Mouse (Mus musculus): ENCODE results near the gene Ssbp4.
A peak's percentile ranks its signal among the peaks of the same experiment; 100 is the strongest.

The Ssbp4 gene

DNA sequence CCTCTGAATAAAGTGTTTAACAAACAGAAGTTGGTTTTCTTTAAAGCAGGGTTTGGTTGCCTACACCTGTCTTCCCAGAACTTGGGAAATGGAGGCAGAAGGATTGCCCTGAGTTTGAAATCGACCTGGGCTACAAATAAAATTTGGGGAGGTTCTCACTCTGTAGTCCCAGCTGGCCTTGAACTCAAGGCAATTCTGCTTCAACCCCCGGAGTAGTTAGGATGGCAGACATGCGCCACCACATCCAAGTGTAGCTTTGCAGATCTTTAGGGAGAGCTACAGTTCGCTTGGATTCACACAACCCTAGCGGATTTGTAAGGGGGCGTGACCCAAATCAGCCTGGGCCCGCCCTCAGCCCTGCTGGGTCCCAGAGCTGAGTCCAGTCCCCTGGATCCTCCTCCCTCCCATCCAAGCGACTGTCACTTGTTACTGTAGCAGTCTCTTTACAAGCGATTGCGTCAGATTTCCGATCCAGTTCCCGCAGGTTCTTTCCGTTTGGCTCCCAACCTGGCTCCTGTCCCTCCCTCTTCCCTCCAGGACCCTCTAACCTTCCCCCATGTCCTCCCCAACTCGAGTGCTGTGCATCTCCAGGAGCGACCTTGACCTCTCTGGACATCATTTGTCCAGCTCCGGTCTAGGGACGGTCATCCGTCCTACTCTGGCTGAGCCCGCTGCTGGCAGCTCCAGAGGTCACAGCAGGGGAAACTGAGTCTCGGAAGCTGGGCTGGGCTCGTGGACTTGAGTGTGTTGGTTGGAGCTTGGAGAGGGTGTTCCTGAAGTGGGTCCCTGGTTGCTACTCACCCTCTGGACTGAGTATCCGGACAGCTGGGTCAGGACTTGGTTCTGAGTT lies 22.1 kb upstream of the Ssbp4 start:
- peak; percentile 67 for DNase-seq (ENCODE audit: low spot score)

- peak; percentile 81 for DNase-seq (ENCODE audit: low spot score)
Measured at GRCm38 (mm10) chr8:70629574-70630531, 21.2 kb upstream of the Ssbp4 start.

- no peak for DNase-seq (ENCODE audit: low spot score)
Measured at GRCm38 (mm10) chr8:70628986-70629490, 20.4 kb upstream of the Ssbp4 start.

- no peak for DNase-seq (ENCODE audit: low spot score)
Measured at GRCm38 (mm10) chr8:70627041-70627440, 18.4 kb upstream of the Ssbp4 start.

GRCm38 (mm10) chr8:70625104-70625503 lies 16.4 kb upstream of the Ssbp4 start:
- DNase-seq (ENCODE audit: low spot score) = peak; percentile 66

DNA sequence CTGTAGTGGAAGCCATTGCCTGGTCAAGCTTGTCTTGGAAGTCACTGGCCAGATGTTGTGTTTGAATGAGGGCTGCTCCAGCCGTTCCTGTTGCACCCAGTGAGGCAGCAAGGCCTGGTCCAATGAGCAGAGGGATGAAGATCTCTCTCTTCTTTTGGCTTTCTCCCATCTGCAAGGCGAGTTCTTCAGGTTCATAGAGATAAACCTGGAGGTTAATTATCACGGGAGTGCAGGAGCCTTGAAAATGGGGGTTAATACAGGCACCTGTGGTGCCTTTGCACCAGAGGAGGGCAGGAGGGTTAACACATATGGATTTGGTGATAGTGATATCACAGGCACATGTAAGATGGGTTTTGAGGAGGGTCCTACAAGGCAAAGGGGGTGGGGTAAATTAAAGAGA lies 13.5 kb upstream of the Ssbp4 start:
- DNase-seq (ENCODE audit: low spot score) = no peak

DNA sequence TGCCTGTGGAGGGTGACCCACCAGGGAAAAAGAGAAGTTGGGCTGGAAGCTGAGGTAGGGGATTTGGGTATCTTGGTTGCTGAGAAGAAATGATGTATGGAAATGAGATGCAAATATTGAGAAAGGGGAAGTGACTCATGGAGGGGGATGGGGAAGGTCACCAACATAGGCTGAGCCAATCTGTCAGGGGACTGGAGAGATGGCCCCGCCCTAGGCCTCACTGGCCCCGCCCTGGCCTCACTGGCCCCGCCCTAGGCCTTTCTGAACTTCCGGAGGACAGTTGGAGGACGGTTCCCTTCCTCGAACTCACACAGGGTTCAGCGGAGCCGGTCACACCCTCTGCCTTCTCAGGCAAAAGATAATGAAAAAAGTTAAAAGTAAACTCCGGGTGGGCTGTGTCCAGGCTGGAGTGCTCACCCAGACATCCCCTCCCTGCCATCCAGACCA lies 10.2 kb upstream of the Ssbp4 start:
- no peak for DNase-seq (ENCODE audit: low spot score)

DNA sequence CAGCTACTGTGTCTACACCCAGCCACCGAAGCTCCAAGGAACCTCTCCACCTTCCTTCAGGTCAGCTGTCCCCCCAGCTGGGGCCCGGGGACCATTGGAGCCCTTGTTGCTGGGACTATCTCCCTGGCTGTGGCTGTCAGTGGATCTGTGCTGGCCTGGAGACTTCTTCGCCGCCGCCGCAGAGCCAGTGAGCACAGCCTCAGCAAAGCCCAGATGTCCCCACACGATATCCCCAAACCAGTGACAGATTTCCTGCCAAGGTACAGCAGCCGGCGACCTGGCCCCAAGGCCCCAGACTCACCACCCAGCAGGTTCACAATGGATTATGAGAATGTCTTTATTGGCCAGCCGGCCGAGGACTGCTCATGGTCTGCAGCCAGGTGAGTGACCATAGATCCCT lies 9.3 kb upstream of the Ssbp4 start:
- no peak for DNase-seq (ENCODE audit: low spot score)

- no peak for DNase-seq (ENCODE audit: low spot score)
Measured at GRCm38 (mm10) chr8:70616645-70617044, 8.0 kb upstream of the Ssbp4 start.

GRCm38 (mm10) chr8:70615894-70616293 lies 7.2 kb upstream of the Ssbp4 start, which contains the start of gene Lrrc25:
Lrrc25 (plus strand) TSS chr8:70616155.
- DNase-seq (ENCODE audit: low spot score) = no peak

DNA sequence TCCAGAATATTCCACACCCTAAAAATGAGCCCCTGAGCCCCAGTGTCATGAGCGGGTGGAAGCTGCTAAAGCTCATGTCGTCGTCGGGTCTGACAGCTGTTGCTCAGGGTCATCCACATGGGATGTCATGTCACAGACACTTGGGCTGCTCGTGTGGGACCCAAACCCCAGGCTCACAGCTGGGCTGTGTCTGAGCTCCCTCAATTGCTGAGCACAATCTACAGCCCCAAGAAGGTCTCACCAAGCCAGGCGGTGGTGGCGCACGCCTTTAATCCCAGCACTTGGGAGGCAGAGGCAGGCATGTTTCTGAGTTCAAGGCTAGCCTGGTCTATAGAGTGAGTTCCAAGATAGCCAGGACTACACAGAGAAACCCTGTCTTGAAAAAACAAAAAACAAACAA lies 6.6 kb upstream of the Ssbp4 start:
- DNase-seq (ENCODE audit: low spot score) = no peak

DNA sequence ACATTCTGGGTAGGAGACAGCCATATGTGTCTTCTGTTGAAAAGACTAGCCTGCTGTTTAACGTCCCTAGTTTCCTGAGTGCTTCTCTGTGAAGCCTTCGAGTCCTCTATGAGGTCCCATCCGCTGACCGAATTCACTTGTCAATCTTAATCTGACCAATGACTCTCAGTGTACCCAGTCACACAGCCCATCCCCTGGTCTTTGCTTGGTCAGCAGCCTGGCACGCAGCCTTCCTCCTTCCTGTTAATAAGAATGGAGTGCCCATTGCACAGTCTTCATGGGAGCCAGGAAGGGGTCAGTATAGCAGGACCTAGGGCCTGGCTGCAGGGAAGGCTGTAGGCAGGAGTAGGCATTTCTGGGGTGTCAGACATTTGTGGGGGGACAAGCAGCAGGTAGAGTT lies 5.8 kb upstream of the Ssbp4 start:
- no peak for DNase-seq (ENCODE audit: low spot score)

- no peak for DNase-seq (ENCODE audit: low spot score)
Measured at GRCm38 (mm10) chr8:70613763-70614162, 5.1 kb upstream of the Ssbp4 start.

DNA sequence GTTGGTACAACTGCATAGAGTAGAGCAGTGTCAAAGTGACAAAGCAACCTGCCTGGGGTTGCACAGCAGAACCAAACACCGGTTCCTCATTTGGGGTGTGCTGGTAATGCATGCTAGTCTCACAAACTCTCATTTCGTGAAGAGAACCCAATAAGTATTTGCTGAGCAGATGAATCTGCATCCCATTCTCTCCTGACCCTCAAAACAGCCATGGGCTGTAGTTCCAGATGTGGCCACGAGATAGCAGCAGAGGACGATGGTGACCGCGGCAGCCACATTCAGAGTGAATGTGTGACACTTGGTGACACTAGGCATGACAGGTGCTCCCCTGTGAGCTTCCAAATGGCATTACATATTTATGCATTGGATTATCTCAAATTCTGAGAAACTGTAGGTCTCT lies 3.2 kb upstream of the Ssbp4 start:
- DNase-seq (ENCODE audit: low spot score) = peak; percentile 88

- DNase-seq (ENCODE audit: low spot score) = peak; percentile 86
Measured at GRCm38 (mm10) chr8:70610796-70611771, 2.4 kb upstream of the Ssbp4 start.

DNA sequence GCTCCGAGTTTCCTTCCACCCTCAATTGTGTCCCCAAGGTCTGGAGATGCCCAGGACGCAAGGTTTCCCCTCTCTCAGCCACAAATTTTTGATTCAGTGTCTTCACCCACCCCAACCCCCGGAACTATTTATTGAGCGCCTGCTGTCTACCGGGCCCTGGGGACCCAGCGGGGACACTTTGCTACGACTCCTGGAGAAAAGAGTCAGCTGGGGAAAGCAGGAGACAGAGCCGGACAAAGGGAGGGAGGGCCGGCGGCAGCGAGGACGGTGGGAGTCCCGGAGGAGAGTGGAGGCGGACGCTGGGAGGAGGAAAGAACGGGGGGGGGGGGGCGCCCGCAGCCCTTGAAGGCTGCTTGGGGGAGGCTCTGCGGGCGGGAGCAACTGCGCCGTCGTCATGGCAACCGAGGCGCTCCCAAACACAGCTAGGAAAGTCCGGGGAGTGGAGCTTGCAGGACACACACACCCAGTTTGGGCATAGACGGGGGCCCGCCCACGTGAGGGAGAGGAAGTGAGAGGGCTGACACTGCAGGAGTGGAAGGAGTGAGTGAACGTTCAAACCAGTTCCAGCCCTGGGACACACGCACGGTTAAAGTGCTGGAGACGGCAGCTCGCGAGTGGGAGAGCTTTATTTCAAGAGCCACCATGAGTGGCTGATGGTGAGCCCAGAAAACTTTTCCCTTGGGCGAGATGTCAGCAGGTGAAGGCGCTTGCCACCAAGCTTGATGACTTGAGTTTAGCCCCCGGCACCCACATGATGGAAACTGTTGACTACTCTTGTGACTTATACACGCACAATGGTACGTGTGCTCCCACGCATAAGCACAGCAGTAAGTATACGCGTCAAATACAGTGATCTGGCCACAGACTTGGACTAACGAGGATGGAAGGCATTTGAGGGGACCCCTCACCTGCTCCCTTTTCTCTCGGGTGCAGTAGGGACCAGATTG lies 1.4 kb upstream of the Ssbp4 start:
- peak; percentile 92 for DNase-seq (ENCODE audit: low spot score)

- peak; percentile 89 for DNase-seq (ENCODE audit: low spot score)
Measured at GRCm38 (mm10) chr8:70609368-70609848, 736 bp upstream of the Ssbp4 start.

DNA sequence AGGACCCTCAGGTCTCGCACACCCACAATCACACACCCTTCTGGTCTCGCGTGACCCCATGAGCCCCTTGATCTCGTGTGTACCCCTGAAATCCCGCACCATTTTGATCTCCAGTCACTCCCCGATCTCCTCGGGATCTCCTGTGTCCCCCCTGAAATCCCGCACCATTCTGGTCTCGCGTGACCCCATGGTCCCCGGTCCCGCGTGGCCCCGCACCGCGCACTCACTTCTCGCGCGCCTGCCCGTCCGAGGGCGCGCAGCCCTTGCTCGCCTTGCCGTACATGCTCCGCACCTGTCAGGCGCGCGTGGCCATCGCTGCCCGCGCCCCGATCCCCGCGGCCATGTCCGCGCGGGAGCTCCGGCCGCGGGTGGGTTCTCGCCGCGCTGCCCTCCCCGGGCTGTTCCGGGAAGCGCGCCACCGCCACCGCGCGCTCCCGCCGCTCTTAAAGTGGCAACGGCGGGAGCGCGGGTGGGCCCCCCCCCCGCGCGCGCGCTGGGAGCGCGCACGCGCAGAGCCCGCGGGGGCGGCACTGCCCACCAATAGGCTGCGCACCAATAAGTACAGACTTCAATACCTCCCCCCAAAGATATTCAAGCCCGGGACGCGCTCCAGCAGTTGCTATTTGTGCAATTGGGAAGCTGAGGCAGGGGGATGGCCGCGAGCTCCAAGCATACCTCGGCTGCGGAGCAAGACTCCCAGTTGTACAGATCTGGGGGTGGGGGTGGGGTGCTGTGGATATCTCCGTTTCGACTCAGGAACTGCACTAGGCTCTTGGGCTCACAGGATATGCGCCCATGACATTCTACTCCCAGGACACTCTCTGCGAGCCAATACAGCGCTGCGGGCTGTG lies 549 bp downstream of the Ssbp4 start:
- DNase-seq (ENCODE audit: low spot score) = no peak

DNA sequence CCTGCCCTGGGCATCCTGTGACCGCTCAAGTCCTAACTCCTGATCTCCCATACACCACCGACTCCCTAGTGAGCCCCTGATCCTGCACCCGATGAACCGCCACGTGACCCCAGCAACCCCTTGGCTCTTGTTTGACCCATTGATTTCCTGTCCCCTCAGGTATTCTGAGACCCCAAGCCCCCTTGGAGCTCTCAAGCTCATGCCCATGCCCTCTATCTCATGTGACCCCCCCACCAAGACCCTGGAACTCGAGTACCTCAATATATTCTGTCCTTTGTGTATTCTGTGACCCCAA lies 1.1 kb downstream of the Ssbp4 start:
- DNase-seq (ENCODE audit: low spot score) = no peak

Data from urinary bladder, postnatal 14 days (tissue).